16 mouse cellular contexts compared by ENCODE assay signal in the genomic region with DNA sequence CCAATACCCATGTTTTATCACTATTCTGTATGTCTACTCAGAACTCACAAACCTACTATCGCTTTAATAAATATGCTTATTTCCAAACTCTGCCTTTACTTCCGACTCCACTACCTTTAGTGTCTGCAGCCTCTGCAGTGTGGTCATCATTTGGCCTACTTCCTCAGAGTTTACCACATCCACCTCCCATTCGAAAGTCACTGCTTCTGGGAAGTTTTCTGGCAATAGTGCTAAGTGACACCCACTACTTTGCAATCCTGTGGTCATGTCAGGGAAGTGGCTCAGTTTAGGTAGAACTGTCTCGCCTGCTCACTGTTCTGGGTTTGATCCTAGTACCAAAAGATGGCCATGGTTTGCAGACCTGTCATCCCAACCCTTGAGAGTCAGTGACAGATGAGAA. TPM values are rescaled to one million over a fixed set of nuclear protein-coding genes. Genes with fewer than 3 reads are reported as not detected.
DNase-seq lines count a peak whose midpoint lies in the region; ATAC-seq and TF ChIP-seq lines count a peak whose summit lies in the region.
"Had no signal": no experiment of that assay in that cellular context is flagged by ENCODE, and none has a peak within 500 bp of the region (broad histone marks: within the 10 kb centered on the region; RNA-seq: fewer than 3 reads in every experiment).

No protein-coding gene starts in this region.

- no peak for TF ChIP-seq CTCF in midbrain, postnatal 0 days (IDR thresholded peaks at IDR 0.05)

- DNase-seq in liver, embryonic 13.5 days = no peak
- no peak for DNase-seq in liver, embryonic 11.5 days (ENCODE audit: low spot score)
- DNase-seq in CD4-positive helper T cell, adult 2 months (ENCODE audit: low read depth, low spot score) = peak; percentile 54
- peak; percentile 35 to 44 for DNase-seq in monocyte, adult 2 months (ENCODE audit: low read depth in 1 of 2, low spot score in 2 of 2)
- DNase-seq in midbrain, postnatal 0 days (ENCODE audit: low spot score) = no peak
- DNase-seq: adrenal gland, postnatal 36 days; cerebellum, adult 2 months; gastrocnemius, postnatal 36 days; kidney, postnatal 10 days had no signal

- no peak overlapping the region for H3K4me2 ChIP-seq in liver, embryonic 13.5 days
- H3K4me2 ChIP-seq in liver, embryonic 11.5 days = no peak overlapping the region
- H3K4me2 ChIP-seq in forebrain, embryonic 12.5 days = no peak overlapping the region
- no peak overlapping the region for H3K4me2 ChIP-seq in forebrain, embryonic 15.5 days (replicated peaks)
- H3K4me2 ChIP-seq in midbrain, postnatal 0 days (ENCODE audit: low read depth, low read length, poor library complexity, severe bottlenecking) = no peak overlapping the region
- H3K4me2 ChIP-seq: neural tube, embryonic 13.5 days had no signal

- no peaks in the 10 kb centered on the region for H3K9me3 ChIP-seq in liver, embryonic 13.5 days (replicated peaks)
- H3K9me3 ChIP-seq in liver, embryonic 11.5 days (ENCODE audit: control insufficient read depth, low read length) = no peaks in the 10 kb centered on the region
- H3K9me3 ChIP-seq in forebrain, embryonic 12.5 days = no peaks in the 10 kb centered on the region
- H3K9me3 ChIP-seq in forebrain, embryonic 15.5 days = no peaks in the 10 kb centered on the region
- H3K9me3 ChIP-seq in midbrain, postnatal 0 days (ENCODE audit: low read length) = no peaks in the 10 kb centered on the region
- H3K9me3 ChIP-seq: forebrain, embryonic 10.5 days; neural tube, embryonic 13.5 days had no signal

- H3K4me1 ChIP-seq in liver, embryonic 13.5 days (replicated peaks) = peaks cover 18% of the 10 kb centered on the region; the same call in 1 of the 2 replicates
- no peaks in the 10 kb centered on the region; the same call in 1 of the 2 replicates for H3K4me1 ChIP-seq in liver, embryonic 11.5 days (replicated peaks; ENCODE audit: control insufficient read depth, insufficient read depth, low read length)
- no peaks in the 10 kb centered on the region for H3K4me1 ChIP-seq in forebrain, embryonic 12.5 days
- no peaks in the 10 kb centered on the region for H3K4me1 ChIP-seq in forebrain, embryonic 15.5 days
- H3K4me1 ChIP-seq in midbrain, postnatal 0 days (ENCODE audit: insufficient read depth, low read length) = no peaks in the 10 kb centered on the region
- H3K4me1 ChIP-seq: forebrain, embryonic 10.5 days had no signal

- ATAC-seq in liver, embryonic 13.5 days (ENCODE audit: low read depth) = peak; percentile 20; the same call in 1 of the 2 replicates
- no peak for ATAC-seq in liver, embryonic 11.5 days (replicated peaks; ENCODE audit: low FRiP score)
- ATAC-seq in granulocyte monocyte progenitor cell, adult 5-6 weeks (replicated peaks; ENCODE audit: poor library complexity, severe bottlenecking) = peak; percentile 95
- no peak for ATAC-seq in forebrain, embryonic 12.5 days (ENCODE audit: low FRiP score)
- no peak for ATAC-seq in forebrain, embryonic 15.5 days (replicated peaks)
- ATAC-seq in midbrain, postnatal 0 days (ENCODE audit: low FRiP score) = no peak
- ATAC-seq: hindbrain, postnatal 0 days; Patski had no signal

- no peak overlapping the region for H3K4me3 ChIP-seq in liver, embryonic 13.5 days (replicated peaks)
- no peak overlapping the region for H3K4me3 ChIP-seq in liver, embryonic 11.5 days (ENCODE audit: low read depth, low read length)
- H3K4me3 ChIP-seq in forebrain, embryonic 12.5 days (replicated peaks) = no peak overlapping the region
- no peak overlapping the region for H3K4me3 ChIP-seq in forebrain, embryonic 15.5 days
- H3K4me3 ChIP-seq in midbrain, postnatal 0 days (ENCODE audit: low read depth, low read length) = no peak overlapping the region
- H3K4me3 ChIP-seq: forebrain, embryonic 10.5 days; neural tube, embryonic 13.5 days had no signal

- no peaks in the 10 kb centered on the region for H3K27me3 ChIP-seq in liver, embryonic 13.5 days
- no peaks in the 10 kb centered on the region for H3K27me3 ChIP-seq in liver, embryonic 11.5 days (replicated peaks; ENCODE audit: control insufficient read depth, insufficient read depth, low read length)
- no peaks in the 10 kb centered on the region for H3K27me3 ChIP-seq in forebrain, embryonic 12.5 days
- no peaks in the 10 kb centered on the region for H3K27me3 ChIP-seq in forebrain, embryonic 15.5 days
- no peaks in the 10 kb centered on the region for H3K27me3 ChIP-seq in midbrain, postnatal 0 days (ENCODE audit: insufficient read depth, low read length)
- H3K27me3 ChIP-seq: neural tube, embryonic 13.5 days; Patski had no signal

- H3K9ac ChIP-seq in liver, embryonic 13.5 days = no peak overlapping the region
- no peak overlapping the region for H3K9ac ChIP-seq in liver, embryonic 11.5 days (ENCODE audit: low read depth, low read length)
- H3K9ac ChIP-seq in forebrain, embryonic 12.5 days = no peak overlapping the region
- H3K9ac ChIP-seq in forebrain, embryonic 15.5 days (replicated peaks) = no peak overlapping the region
- H3K9ac ChIP-seq in midbrain, postnatal 0 days (replicated peaks; ENCODE audit: low read length, poor library complexity, severe bottlenecking) = no peak overlapping the region
- H3K9ac ChIP-seq: neural tube, embryonic 13.5 days had no signal

- H3K27ac ChIP-seq in liver, embryonic 13.5 days = no peak overlapping the region
- H3K27ac ChIP-seq in liver, embryonic 11.5 days (ENCODE audit: low read depth, low read length) = no peak overlapping the region
- H3K27ac ChIP-seq in forebrain, embryonic 12.5 days = no peak overlapping the region
- no peak overlapping the region for H3K27ac ChIP-seq in forebrain, embryonic 15.5 days (replicated peaks)
- no peak overlapping the region for H3K27ac ChIP-seq in midbrain, postnatal 0 days (ENCODE audit: low read depth, low read length)
- H3K27ac ChIP-seq: forebrain, embryonic 10.5 days; hindbrain, postnatal 0 days; neural tube, embryonic 13.5 days had no signal

- peaks cover 6% of the 10 kb centered on the region; the same call in 1 of the 2 replicates for H3K36me3 ChIP-seq in liver, embryonic 13.5 days
- no peaks in the 10 kb centered on the region for H3K36me3 ChIP-seq in liver, embryonic 11.5 days (ENCODE audit: control insufficient read depth, insufficient read depth, low read length)
- peaks cover 5% of the 10 kb centered on the region; the same call in 1 of the 2 replicates for H3K36me3 ChIP-seq in forebrain, embryonic 12.5 days (replicated peaks)
- H3K36me3 ChIP-seq in forebrain, embryonic 15.5 days = no peaks in the 10 kb centered on the region
- H3K36me3 ChIP-seq in midbrain, postnatal 0 days (ENCODE audit: insufficient read depth, low read length) = no peaks in the 10 kb centered on the region

- WGBS in liver, embryonic 13.5 days (ENCODE audit: insufficient replicate concordance) = 70% methylated on average over 4 of the region's 4 CpGs
- WGBS in liver, embryonic 11.5 days = 73% methylated on average over 4 of the region's 4 CpGs
- 96% methylated on average over 4 of the region's 4 CpGs for WGBS in forebrain, embryonic 12.5 days
- WGBS in forebrain, embryonic 15.5 days = 96% methylated on average over 4 of the region's 4 CpGs
- WGBS in midbrain, postnatal 0 days = 98% methylated on average over 4 of the region's 4 CpGs

RNA-seq across cellular contexts. Expression of a gene that starts 17.9 kb away (rescaled TPM):
- polyA plus RNA-seq in liver, embryonic 13.5 days (2015; fragmentation: Nextera tagmentation; extraction: Ambion mirVana) = 9.7 and 11.8 TPM in 2 replicates
- 18.8 and 19.0 TPM in 2 replicates for polyA plus RNA-seq in liver, embryonic 11.5 days (2014; fragmentation: Nextera tagmentation; extraction: Ambion mirVana)
- total RNA-seq in granulocyte monocyte progenitor cell, adult 5-6 weeks (2014; fragmentation: Nextera tagmentation) = 9.4 and 11.3 TPM in 2 replicates
- total RNA-seq in granulocyte monocyte progenitor cell, adult 5-6 weeks (2017) = 23.1 and 23.7 TPM in 2 replicates
- polyA plus RNA-seq in forebrain, embryonic 12.5 days (2016; fragmentation: Nextera tagmentation; extraction: Ambion mirVana) = 34.2 and 34.5 TPM in 2 replicates
- polyA plus RNA-seq in forebrain, embryonic 15.5 days (2015; fragmentation: Nextera tagmentation; extraction: Ambion mirVana) = 30.5 and 34.7 TPM in 2 replicates
- 32.1 and 40.8 TPM in 2 replicates for total RNA-seq in midbrain, postnatal 0 days (2014; rRNA removed)
- polyA plus RNA-seq in midbrain, postnatal 0 days (2015; fragmentation: Nextera tagmentation; extraction: Ambion mirVana) = 14.9 and 19.4 TPM in 2 replicates

Comparison
In these comparisons a context has a peak if more than half of its experiments do, and no peak if none do; other contexts are left out.
1. ATAC-seq: peak in liver, embryonic 13.5 days (single experiment) and granulocyte monocyte progenitor cell, adult 5-6 weeks (single experiment); none in liver, embryonic 11.5 days (single experiment), forebrain, embryonic 12.5 days (single experiment), forebrain, embryonic 15.5 days (single experiment) and midbrain, postnatal 0 days (single experiment).
2. DNase-seq: peak in CD4-positive helper T cell, adult 2 months (single experiment) and monocyte, adult 2 months (2 of 2); none in liver, embryonic 13.5 days (single experiment), liver, embryonic 11.5 days (single experiment) and midbrain, postnatal 0 days (single experiment).